Mouse (Mus musculus): ENCODE results near the gene Ehd4.

Ehd4 gene

DNA sequence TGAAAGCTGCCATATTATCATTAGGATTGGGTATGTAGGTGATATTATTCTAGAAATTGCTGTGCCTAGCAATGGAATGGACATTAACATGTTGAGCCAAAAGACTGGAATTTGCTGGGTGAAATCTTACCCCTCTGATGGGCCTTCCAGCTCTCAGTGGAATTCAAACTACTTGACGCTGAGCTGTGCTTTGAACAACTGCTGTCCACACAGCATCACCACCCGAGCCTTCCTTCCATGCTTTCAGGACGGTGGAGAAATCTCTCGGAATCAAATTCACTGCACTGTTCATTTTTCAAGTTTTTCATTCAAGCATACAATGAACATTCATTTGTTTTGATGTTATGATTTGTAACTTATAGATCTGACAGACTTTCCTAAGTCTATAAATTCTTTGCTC is 10.0 kb downstream of the Ehd4 start:
- no peak for DNase-seq (ENCODE audit: low spot score in 2 of 2)

DNA sequence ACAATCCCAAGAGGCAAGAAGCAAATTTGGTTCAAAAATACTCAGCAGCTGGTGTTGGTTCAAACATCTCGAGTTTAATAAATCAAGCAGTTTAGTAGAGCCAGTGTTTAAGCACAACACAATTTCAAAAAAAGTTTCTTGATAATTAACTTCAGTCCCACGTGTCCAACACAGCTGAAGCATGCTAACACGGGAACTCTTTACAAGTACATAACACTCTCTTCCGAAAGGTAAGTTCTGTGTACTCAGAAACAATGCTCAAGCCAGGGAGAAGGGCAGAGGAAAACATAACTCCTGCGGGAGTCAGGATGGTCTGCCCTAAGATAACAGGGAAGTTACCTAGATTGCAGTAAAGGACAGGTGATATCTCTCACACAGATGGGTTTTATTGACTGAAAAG is 12.1 kb downstream of the Ehd4 start:
- DNase-seq (ENCODE audit: low spot score in 2 of 2): no peak

GRCm38 (mm10) chr2:120141671-120142070 is 12.7 kb downstream of the Ehd4 start:
- no peak for DNase-seq (ENCODE audit: low spot score in 2 of 2)

DNA sequence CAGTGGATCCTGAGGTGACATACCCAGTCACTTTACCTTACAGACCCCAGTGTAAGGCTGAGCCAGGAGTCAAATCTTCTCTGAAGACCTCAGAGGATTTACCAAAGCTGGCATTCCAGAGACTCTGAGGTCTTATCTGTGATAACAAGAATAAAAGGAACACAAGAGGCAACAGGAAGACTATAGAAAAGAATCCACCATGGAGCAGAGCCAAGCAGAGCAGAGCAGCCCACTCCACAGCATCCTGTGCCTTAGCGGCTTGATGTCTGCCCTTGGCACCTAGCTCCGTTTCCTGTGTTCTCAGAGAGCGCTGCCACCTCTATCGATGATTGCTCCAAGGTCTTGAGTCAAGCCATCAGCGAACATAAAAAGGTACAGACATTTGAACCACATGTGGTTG is 14.1 kb downstream of the Ehd4 start:
- no peak for DNase-seq (ENCODE audit: low spot score in 2 of 2)

- no peak for DNase-seq (ENCODE audit: low spot score in 2 of 2)
Measured at GRCm38 (mm10) chr2:120139091-120139490, 15.3 kb downstream of the Ehd4 start.

DNA sequence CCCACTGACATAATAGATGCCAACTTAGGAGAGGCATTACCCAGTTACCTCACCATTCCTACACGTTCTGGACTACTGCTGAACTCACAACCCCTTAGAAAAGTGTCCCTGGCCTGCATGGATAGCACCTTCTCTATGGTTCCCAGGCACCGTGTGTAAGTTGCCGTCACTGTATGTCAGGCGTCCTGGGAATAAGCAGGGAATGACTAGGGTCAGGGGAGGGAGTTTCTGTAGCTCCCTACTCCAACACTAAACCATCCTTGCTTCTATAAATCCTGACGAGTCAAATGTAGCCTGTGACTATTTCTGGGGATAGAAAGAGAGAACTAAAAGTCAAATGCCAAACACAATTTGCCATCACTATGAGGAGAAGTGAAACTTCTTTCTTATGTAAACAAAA is 17.1 kb downstream of the Ehd4 start:
- no peak for DNase-seq (ENCODE audit: low spot score in 2 of 2)

GRCm38 (mm10) chr2:120134453-120135075 is 19.8 kb downstream of the Ehd4 start:
- no peak for DNase-seq (ENCODE audit: low spot score in 2 of 2)

- DNase-seq (ENCODE audit: low spot score in 2 of 2): no peak
Measured at GRCm38 (mm10) chr2:120131881-120132280, 22.5 kb downstream of the Ehd4 start.

DNA sequence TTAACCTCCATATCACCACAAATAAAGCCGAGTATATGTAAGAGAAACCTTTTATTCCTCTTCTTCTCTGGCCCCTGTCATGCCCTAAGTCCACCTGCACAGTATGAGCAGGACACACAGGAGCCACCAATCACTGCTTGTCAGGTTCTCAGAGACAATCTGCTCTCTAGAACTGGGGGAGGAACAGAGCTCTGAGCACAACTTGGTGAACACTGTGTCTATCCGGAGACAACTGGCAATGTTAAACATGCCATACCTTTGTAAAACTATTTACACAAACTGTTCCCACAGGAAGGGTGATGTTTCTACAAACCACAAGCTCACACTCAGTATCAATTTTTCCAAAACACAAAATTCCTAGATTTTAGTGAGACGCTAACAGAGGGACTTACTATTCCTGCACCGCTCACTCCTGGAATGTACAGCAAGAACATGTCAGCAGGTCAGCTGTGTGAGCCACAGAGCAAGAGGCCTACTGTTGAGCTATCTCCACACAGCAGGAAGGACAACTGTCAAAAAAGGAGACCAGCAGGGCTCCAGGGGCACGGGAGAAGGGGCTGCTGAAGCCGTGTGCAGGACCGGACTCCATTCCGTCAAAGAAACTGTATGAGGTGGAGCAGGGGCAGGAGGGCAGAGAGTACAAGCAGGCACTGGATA is 25.0 kb downstream of the Ehd4 start:
- DNase-seq (ENCODE audit: low spot score in 2 of 2): no peak

DNA sequence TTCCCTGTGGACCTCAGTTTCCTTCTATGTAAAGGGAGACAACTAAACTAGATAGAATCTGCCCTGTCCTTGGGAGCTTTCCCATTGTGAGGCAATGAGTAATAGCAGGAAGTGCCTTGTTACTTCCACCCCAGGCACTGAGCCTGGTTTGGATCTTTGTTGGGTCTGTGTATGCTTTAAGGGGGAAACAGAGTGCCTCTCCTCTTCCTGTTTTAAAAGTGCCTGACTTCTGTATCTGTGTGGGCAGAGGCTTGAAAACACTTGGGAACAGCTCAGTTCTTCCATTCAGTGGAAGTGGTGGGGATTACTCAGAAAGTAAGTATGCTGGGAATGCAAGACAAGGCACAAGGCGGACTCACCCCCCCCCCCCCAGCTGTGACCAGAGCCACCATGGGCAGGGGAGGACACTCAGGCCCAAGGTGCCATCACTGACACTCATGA is 25.8 kb downstream of the Ehd4 start:
- DNase-seq (ENCODE audit: low spot score in 2 of 2): no peak

DNA sequence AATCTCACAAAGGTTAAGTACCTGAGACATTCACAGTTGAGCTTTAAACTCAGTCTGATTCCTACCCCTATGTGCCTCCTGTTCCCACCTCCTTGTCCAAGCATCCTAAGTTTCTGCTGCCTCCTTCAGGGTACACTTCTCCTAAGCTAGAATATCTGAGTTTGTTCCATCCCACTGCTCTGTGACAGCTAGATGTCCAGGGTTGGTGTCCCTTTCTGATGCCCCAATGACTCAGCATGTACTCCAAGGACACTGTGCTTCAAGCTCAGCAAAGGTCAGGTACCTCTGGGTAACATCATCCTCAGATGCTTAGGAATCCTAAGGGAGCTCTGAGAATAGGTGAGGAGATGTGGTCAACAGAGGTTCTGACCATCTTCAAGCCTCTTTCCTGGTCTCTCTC is 26.4 kb downstream of the Ehd4 start:
- no peak for DNase-seq (ENCODE audit: low spot score in 2 of 2)

- DNase-seq (ENCODE audit: low spot score in 2 of 2): no peak
Measured at GRCm38 (mm10) chr2:120126901-120127300, 27.5 kb downstream of the Ehd4 start.

GRCm38 (mm10) chr2:120126408-120126807 is 28.0 kb downstream of the Ehd4 start:
- no peak for DNase-seq (ENCODE audit: low spot score in 2 of 2)

DNA sequence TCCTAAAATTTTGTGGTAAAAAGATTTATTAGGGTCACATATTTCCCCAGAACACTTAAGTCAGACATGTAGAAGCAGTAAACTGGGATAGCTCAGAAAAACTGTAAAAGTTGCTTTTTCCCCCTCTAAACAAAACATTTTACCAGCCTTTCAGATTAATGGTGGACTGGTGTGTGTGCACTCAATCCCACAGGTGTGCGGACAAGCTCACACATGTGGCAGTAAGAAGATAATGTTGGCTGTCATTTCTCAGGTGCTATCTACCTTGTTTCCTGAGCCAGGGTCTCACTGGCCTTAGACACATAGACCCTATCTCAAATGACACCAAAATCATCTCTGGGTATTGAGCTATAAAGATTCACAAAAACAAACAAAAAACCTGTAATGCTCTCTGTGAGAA is 28.9 kb downstream of the Ehd4 start:
- no peak for DNase-seq (ENCODE audit: low spot score in 2 of 2)

- DNase-seq (ENCODE audit: low spot score in 2 of 2): no peak
Measured at GRCm38 (mm10) chr2:120124946-120125345, 29.5 kb downstream of the Ehd4 start.

DNA sequence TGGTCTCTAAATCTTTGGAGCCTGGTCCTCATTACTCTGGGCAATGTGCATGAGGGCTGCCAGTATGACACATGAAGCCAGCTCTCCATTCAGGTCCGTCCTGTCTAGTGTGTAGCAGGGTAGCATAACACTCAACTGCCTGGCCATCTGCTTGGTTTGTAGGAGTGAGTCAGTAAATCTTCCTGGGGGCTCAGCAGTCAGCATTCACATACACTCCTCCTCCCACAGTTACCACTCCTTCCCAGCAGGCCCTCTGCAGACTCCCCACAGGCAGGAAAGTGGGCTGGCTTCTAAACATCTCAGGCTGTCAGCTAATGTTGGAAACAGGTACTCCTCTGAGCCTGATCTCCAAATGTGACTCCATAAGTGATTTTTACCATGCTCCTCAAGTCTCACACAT is 30.3 kb downstream of the Ehd4 start:
- DNase-seq (ENCODE audit: low spot score in 2 of 2): no peak

DNA sequence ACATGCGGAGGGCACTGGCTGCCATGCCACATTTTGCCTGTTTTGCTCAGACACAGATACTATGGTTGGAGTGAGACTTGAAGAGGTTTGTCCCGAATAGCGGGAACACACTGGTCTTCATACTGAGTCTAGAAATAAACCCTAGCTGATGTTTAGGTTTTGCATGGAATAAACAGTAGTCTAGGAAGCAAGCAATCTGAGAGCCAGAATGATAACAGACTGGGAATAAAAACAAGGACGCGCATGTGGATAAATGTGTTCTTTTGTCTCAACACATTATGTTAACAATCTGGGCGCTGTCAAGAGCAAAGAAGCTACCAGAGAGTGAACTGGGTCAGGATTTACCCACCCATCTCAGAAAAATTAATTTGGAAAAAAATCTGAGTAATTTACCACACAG is 31.4 kb downstream of the Ehd4 start:
- DNase-seq (ENCODE audit: low spot score in 2 of 2): no peak

DNA sequence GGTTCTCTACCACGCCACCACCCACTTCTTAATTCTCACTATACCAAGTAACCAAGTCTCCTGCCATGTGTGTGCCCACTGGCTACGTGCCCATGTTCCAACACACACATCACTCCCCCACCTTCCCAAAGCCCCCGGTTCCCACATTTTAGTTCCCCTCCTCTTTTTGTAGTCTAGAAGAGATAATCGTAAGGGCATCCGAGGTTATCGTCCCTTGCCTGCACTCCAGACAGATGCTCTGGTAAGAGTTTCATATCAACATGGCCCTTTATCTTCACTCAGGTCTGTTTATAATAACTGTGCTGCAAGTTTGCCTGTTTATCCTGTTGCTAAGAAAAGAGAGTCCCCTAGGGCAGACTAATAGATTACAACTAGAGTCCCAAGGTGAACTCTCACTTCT is 37.1 kb downstream of the Ehd4 start:
- no peak for DNase-seq (ENCODE audit: low spot score in 2 of 2)

GRCm38 (mm10) chr2:120116362-120116761 is 38.0 kb downstream of the Ehd4 start:
- DNase-seq (ENCODE audit: low spot score in 2 of 2): no peak

DNA sequence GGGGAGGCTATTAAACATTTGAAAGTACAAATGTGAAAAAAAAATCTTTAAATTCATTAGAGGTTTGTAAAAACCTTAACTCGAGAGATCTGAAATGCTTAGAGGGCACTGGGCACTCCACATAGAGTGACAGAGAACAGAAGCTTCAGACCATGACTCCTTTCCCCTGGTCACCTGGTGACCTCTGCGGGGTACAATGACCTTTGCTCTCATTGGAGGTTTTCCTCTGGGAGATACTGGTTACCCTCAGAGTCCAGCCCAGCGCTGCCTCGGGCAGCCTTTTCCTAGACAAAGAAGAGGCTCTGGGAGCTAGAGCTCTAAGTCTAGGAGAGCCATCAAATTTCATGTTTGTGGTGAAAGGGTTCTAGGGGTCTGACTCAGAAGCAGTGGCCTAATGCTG is 39.4 kb downstream of the Ehd4 start:
- DNase-seq (ENCODE audit: low spot score in 2 of 2): no peak

- no peak for DNase-seq (ENCODE audit: low spot score in 2 of 2)
Measured at GRCm38 (mm10) chr2:120113963-120114362, 40.4 kb downstream of the Ehd4 start.

DNA sequence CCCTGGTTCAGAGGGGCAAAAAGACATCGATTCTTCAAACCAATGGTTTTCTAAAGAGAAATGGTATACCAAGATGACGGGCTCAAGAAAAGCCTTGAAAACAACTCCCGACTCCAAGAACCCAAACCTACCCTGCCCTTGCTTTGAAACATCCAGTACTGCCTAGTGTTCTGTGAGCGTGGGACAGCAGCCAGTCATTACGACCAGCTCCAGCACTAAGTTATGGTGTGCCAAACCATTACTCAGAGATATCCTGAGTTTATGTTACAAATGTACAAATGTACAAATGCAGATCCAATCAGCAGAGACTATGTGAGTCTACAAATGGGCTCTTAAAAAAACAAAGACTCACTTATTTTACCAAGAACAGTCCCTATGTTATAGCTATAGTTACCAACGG is 40.9 kb downstream of the Ehd4 start:
- no peak for DNase-seq (ENCODE audit: low spot score in 2 of 2)

GRCm38 (mm10) chr2:120111596-120111995 is 42.8 kb downstream of the Ehd4 start:
- no peak for DNase-seq (ENCODE audit: low spot score in 2 of 2)

DNA sequence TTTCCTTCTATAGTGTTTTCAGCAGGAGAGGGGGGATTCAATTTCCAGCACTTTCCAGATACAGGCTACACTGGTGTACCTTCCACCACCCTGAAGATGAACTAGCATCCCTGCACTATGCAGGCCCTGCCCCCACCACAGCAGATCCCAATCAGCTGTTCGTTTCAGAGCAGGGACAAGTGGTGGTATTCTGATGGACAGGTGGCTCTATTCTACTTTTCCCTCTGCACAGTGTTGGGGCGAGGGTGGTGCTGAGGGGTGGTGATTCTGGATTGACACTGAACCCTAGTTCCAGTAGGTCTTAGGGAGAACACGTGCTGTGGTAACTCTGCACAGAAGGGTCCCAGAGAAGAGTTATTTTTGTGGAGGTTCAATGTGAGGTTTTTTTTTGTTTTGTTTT is 43.2 kb downstream of the Ehd4 start:
- DNase-seq (ENCODE audit: low spot score in 2 of 2): no peak

Data from frontal cortex, postnatal 10 days (tissue).